Mouse (Mus musculus) hindbrain, postnatal 0 days (tissue): ENCODE measurements around the gene Rasgrp3. TPM values are rescaled to one million over a fixed set of nuclear protein-coding genes. Genes with fewer than 3 reads are reported as not detected.

Experiments used
- ATAC-seq: fragments of 200-750 bp; cut with Nextera tagmentation; 2 replicates; pipeline ENCODE4 v1.8.0; 2017; ENCODE audit warnings: mild to moderate bottlenecking, moderate TSS enrichment, moderate library complexity
- DNase-seq: peaks from one replicate; pipeline ENCODE4 v3.0.0-alpha.2; 2015; ENCODE audit warnings: low spot score
- H3K27ac ChIP-seq: fragments of 300-500 bp; sonication (generic); 2 replicates; pipeline ENCODE4 v1.5.1; 2014; ENCODE audit warnings: mild to moderate bottlenecking
- H3K27me3 ChIP-seq: fragments of 300-500 bp; sonication (generic); 2 replicates; pipeline ENCODE4 v1.6.1; 2014; ENCODE audit warnings: low read length, mixed read lengths; ENCODE audit not compliant: insufficient read depth
- H3K36me3 ChIP-seq: fragments of 300-500 bp; sonication (generic); 2 replicates; pipeline ENCODE4 v1.6.1; 2014; ENCODE audit warnings: low read length, mixed read lengths; ENCODE audit not compliant: insufficient read depth
- H3K4me1 ChIP-seq: fragments of 300-500 bp; sonication (generic); 2 replicates; pipeline ENCODE4 v1.6.1; 2014; ENCODE audit warnings: antibody characterized with exemption, low read length, mixed read lengths; ENCODE audit not compliant: insufficient read depth
- H3K4me2 ChIP-seq: fragments of 300-500 bp; sonication (generic); 2 replicates; pipeline ENCODE4 v1.6.1; 2014; ENCODE audit warnings: low read depth, mild to moderate bottlenecking, low read length, moderate library complexity, mixed read lengths
- H3K4me3 ChIP-seq: fragments of 300-500 bp; sonication (generic); 2 replicates; pipeline ENCODE4 v1.5.1; 2014; ENCODE audit warnings: low read length
- H3K9ac ChIP-seq: fragments of 300-500 bp; sonication (generic); replicated peaks from 2 replicates; pipeline ENCODE4 v1.6.1; 2014; ENCODE audit warnings: mild to moderate bottlenecking, low read length, moderate library complexity, mixed read lengths
- H3K9me3 ChIP-seq: fragments of 300-500 bp; sonication (generic); 2 replicates; pipeline ENCODE4 v1.6.1; 2016; ENCODE audit warnings: low read length, mixed read lengths
- CTCF ChIP-seq: IDR thresholded peaks from 2 replicates; pipeline ENCODE4 v1.5.1; 2016; ENCODE audit warnings: antibody characterized with exemption, control low read depth, low read depth
- WGBS: fragments of 180-500 bp; shearing (Covaris S2); extraction: QIAGEN DNeasy Blood & Tissue Kit; methylation state at CpG from one replicate; pipeline ENCODE4 v1.1.7; 2014; 5-methylcytosine and 5-hydroxymethylcytosine counted together
- polyA plus RNA-seq: library from polyadenylated mRNA; unstranded; fragments of >200 nt; fragmentation: Nextera tagmentation; extraction: Ambion mirVana; gene quantifications from 2 replicates; pipeline ENCODE4 v1.2.1, GENCODE M21; 2015
- total RNA-seq: library from RNA; depleted of rRNA; stranded (reverse); fragments of >200 nt; gene quantifications from 2 replicates; pipeline ENCODE4 v1.2.3, GENCODE M21; 2014

Gene Rasgrp3
- total and polyA plus RNA-seq, 2 experiments from 2014 or later, result 2.1 to 5.1 TPM

DNA sequence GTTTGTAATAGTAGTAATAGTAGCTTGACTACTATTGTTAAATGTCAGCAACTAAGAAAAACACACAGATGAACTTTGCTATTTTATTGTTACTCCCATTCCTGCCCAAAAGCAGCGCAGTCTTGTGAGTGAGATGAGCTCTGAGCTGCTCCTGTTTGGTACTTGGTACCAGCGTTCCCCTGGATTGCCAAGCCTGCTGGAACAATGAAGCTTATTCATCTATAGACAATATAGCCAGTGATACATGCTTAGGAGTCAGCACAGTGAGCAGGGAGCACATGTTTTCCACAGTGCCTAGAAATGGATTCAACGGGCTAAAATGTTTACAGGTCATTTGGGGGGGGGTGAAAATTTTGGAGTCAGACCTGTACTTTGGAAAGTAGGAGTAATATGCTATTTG, 50.5 kb downstream of the Rasgrp3 start:
- no peak for TF ChIP-seq CTCF
- H3K4me2 ChIP-seq, result no peak overlapping the region
- H3K27ac ChIP-seq, result no peak overlapping the region
- H3K4me3 ChIP-seq, result no peak overlapping the region
- no peaks in the 10 kb centered on the region for H3K9me3 ChIP-seq
- 52% methylated on average over 3 of the region's 3 CpGs for WGBS
- H3K9ac ChIP-seq, result no peak overlapping the region
- no peak for ATAC-seq
- H3K27me3 ChIP-seq, result no peaks in the 10 kb centered on the region
- DNase-seq, result no peak
- H3K4me1 ChIP-seq, result no peaks in the 10 kb centered on the region
- no peaks in the 10 kb centered on the region for H3K36me3 ChIP-seq

DNA sequence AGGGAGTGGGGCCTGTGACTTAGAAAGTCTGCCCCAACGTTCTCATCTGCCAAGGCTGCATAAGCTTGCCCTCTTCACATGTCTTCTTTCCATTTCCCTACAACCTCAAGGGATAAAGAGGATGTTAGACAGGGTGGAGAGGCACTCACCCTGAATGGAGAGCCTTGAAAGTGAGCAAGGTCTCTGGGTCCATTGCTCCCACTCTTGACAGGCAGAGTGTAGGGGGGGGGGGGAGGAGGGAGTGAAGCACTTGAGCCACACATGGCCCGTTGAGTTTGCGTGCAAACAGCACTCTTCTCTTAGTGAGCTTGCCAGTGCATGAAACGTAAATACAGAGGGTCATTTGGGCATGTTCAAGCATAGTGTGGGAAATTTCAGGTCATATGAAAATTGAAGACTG, 59.5 kb downstream of the Rasgrp3 start:
- no peak for DNase-seq
- no peak for ATAC-seq
- Histone ChIP-seq H3K27ac (no peak overlapping the region), H3K27me3 (no peaks in the 10 kb centered on the region), H3K9me3 (no peaks in the 10 kb centered on the region), H3K4me3 (no peak overlapping the region), H3K36me3 (no peaks in the 10 kb centered on the region), H3K9ac (no peak overlapping the region), H3K4me2 (no peak overlapping the region), H3K4me1 (no peaks in the 10 kb centered on the region)
- WGBS, result 86% methylated on average over 4 of the region's 4 CpGs
- TF ChIP-seq CTCF, result no peak

DNA sequence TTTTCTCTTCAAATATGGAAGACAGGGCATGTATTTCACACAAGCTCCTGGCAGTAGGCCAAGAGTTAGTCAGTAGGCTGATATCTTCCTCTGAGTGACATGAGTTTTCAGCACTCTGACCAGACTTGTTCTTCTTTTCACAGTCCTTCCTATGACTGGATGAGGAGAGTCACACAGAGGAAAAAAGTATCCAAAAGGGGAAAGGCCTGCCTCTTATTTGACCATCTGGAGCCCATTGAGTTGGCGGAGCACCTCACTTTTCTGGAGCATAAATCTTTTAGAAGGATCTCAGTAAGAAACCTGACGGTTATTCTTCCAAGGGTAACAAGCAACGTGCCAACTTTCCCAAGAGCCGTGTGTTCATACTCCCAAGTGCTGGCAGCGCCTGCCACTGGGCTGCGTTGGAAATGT, 62.5 kb downstream of the Rasgrp3 start:
- Histone ChIP-seq H3K27ac (no peak overlapping the region), H3K9me3 (no peaks in the 10 kb centered on the region), H3K27me3 (no peaks in the 10 kb centered on the region), H3K4me2 (no peak overlapping the region), H3K36me3 (no peaks in the 10 kb centered on the region), H3K4me1 (no peaks in the 10 kb centered on the region), H3K9ac (no peak overlapping the region), H3K4me3 (no peak overlapping the region)
- WGBS, result 54% methylated on average over 6 of the region's 6 CpGs
- ATAC-seq (no peak), DNase-seq (peak; percentile 19)
- no peak for TF ChIP-seq CTCF

DNA sequence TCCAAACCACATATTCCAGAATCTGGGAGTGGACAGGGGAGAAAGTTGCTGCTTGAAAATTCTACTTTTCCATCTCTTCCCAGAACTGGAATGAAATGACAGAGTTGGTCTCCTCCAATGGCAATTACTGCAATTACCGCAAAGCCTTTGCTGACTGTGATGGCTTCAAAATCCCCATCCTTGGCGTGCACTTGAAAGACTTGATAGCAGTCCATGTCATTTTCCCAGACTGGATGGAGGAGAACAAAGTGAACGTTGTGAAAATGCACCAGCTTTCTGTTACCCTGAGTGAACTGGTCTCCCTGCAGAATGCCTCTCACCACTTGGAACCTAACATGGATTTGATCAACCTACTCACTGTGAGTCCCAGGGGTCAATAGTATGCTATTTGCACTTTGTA, 67.3 kb downstream of the Rasgrp3 start:
- no peak for DNase-seq
- ATAC-seq, result no peak
- Histone ChIP-seq H3K4me1 (no peaks in the 10 kb centered on the region), H3K36me3 (no peaks in the 10 kb centered on the region), H3K4me2 (no peak overlapping the region), H3K27me3 (no peaks in the 10 kb centered on the region), H3K9me3 (no peaks in the 10 kb centered on the region), H3K9ac (no peak overlapping the region), H3K4me3 (no peak overlapping the region), H3K27ac (no peak overlapping the region)
- 89% methylated on average over 3 of the region's 3 CpGs for whole genome bisulfite sequencing
- no peak for TF ChIP-seq CTCF

DNA sequence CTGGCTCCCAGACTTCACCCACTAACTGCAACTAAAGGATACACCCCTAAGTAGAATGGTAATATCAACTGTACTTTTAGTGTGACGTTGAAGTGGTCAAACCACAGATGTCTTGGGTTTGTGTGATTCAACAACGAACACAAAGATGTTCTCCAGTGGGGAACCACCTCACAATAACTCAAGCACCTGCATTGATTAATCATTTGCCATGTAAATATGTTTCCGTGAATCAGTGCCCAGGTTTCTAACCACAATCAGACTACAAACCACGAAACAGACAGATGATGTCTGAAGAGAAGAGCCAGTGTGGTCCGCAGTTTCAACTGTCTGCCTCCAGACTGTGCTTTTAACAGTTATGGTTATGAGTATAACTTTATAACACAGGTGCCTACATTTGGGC, 69.4 kb downstream of the Rasgrp3 start:
- TF ChIP-seq CTCF, result no peak
- ATAC-seq, result no peak
- H3K9ac ChIP-seq, result no peak overlapping the region
- H3K9me3 ChIP-seq, result no peaks in the 10 kb centered on the region
- no peak for DNase-seq
- H3K36me3 ChIP-seq, result no peaks in the 10 kb centered on the region
- H3K27ac ChIP-seq, result no peak overlapping the region
- H3K4me1 ChIP-seq, result no peaks in the 10 kb centered on the region
- H3K4me3 ChIP-seq, result no peak overlapping the region
- no peak overlapping the region for H3K4me2 ChIP-seq
- WGBS, result 93% methylated on average over 5 of the region's 5 CpGs
- H3K27me3 ChIP-seq, result no peaks in the 10 kb centered on the region

DNA sequence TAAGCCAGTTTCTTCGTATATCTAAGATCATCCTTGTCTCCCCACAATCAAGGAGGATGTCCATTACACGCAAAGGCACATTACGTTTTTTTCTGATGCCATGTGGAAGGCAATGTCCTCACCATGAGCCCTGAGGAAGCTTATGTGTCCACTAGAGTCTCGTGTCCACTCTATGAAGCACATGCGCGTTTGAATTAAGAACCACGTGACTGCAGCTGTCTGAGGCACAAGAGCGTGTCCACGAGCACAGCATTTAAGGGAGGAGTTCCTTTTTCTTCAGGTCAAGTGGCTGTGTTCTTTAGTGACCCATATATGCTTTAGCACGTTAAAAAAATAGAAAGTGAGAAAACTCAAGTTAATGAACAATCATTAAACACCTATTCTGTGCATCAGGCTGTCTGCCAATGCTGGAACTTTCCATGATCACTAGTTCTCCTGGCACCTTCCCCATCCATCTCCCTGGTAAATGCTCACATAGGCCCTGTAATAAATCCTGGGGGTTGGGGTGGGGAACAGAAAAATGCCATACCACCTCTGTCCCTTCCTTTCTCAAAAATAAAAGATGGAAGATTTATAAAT, 70.5 kb downstream of the Rasgrp3 start:
- ATAC-seq (no peak), DNase-seq (no peak)
- H3K27ac ChIP-seq, result no peak overlapping the region
- H3K27me3 ChIP-seq, result no peaks in the 10 kb centered on the region
- TF ChIP-seq CTCF, result no peak
- H3K4me1 ChIP-seq, result no peaks in the 10 kb centered on the region
- no peak overlapping the region for H3K9ac ChIP-seq
- 88% methylated on average over 10 of the region's 10 CpGs for WGBS
- no peak overlapping the region for H3K4me3 ChIP-seq
- no peaks in the 10 kb centered on the region for H3K9me3 ChIP-seq
- no peaks in the 10 kb centered on the region for H3K36me3 ChIP-seq
- no peak overlapping the region for H3K4me2 ChIP-seq

DNA sequence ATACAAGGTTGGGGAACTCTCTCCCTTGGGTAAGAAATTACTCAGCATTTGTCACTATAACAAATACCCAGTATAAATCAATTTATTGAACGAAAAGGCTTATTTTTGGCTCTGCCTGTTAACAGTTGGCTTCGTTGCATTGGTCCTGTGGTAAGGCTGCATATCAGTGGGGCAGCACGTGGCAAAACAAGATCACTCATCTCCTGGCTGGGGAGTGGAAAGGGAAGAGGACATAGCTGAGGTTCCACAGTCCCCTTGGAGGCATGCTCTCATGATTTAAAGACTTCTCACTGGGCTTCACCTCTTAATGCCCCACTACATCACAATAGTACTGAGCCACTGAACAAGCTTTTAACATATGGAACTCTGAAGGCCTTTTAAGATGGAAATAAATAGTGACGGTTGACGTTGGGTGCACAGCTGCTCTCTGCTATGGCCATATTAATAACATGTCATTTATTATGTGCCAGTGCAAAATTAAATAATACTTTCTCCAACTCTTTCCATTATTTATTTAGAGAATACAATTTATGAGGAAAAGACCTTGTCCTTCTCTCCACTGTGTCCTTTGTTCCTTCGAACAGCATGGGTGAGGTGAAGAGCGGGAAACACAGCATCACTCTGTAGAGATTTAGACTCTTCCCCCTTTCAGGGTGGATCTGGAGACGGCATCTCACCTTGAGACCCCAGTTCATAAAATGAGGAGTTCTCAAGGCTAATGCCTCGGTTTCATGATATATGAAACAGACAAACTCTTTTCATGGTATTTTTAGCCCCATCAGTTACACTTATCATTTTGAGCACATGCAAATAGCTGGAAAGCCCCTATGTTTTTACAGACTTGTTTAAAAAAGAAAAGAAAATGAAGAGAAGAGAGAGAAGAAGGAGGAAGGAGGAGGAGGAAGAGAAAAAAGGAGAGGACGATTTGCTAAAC, 71.3 kb downstream of the Rasgrp3 start:
- no peak overlapping the region for H3K4me3 ChIP-seq
- H3K27ac ChIP-seq, result no peak overlapping the region
- H3K9me3 ChIP-seq, result no peaks in the 10 kb centered on the region
- WGBS, result 84% methylated on average over 10 of the region's 10 CpGs
- H3K27me3 ChIP-seq, result no peaks in the 10 kb centered on the region
- ATAC-seq, result no peak
- H3K36me3 ChIP-seq, result no peaks in the 10 kb centered on the region
- DNase-seq, result no peak
- H3K4me1 ChIP-seq, result no peaks in the 10 kb centered on the region
- H3K4me2 ChIP-seq, result no peak overlapping the region
- H3K9ac ChIP-seq, result no peak overlapping the region
- no peak for TF ChIP-seq CTCF
